Mouse (Mus musculus) ES-Bruce4 (cell line): ENCODE data around the gene Triap1.

Experiments
- CTCF ChIP-seq: IDR thresholded peaks from one replicate; pipeline ENCODE4 v1.8.1; 2011; ENCODE audit warnings: low read depth, low read length
- EP300 ChIP-seq: IDR thresholded peaks from 2 replicates; pipeline ENCODE4 v1.6.1; 2011; ENCODE audit warnings: low read depth, low read length; ENCODE audit not compliant: insufficient read depth
- POLR2A ChIP-seq: IDR thresholded peaks from one replicate; pipeline ENCODE4 v1.8.1; 2011; ENCODE audit warnings: low read length; ENCODE audit not compliant: insufficient read depth

- TF ChIP-seq CTCF (no peak), POLR2A (no peak), EP300 (no peak)
Observed at GRCm38 (mm10) chr5:115312816-115313667, 28.0 kb upstream of the Triap1 start.
